Comparison of ENCODE assay signal across 11 mouse cellular contexts in genomic region chr12:16151170-16151702, GRCm38 (mm10).
DNase-seq lines count a peak whose midpoint lies in the region; ATAC-seq lines count a peak whose summit lies in the region.
"Had no signal": no experiment of that assay in that cellular context is flagged by ENCODE, and none has a peak within 500 bp of the region (broad histone marks: within the 10 kb centered on the region; RNA-seq: fewer than 3 reads in every experiment).

No protein-coding gene starts in this region.

- H3K27me3 ChIP-seq in heart, embryonic 11.5 days (ENCODE audit: control insufficient read depth, insufficient read depth, low read length): no peaks in the 10 kb centered on the region
- H3K27me3 ChIP-seq: midbrain, embryonic 12.5 days; stomach, embryonic 15.5 days had no signal

- H3K4me2 ChIP-seq in heart, embryonic 11.5 days: no peak overlapping the region
- H3K4me2 ChIP-seq: midbrain, embryonic 12.5 days; stomach, embryonic 15.5 days had no signal

- H3K4me1 ChIP-seq in heart, embryonic 11.5 days (ENCODE audit: control insufficient read depth, insufficient read depth, low read length): no peaks in the 10 kb centered on the region
- H3K4me1 ChIP-seq: stomach, embryonic 15.5 days had no signal

- no peak overlapping the region for H3K4me3 ChIP-seq in heart, embryonic 11.5 days (ENCODE audit: low read depth, low read length)
- H3K4me3 ChIP-seq: midbrain, embryonic 12.5 days; stomach, embryonic 15.5 days had no signal

- WGBS in heart, embryonic 11.5 days (ENCODE audit: insufficient replicate concordance): 42% methylated on average over 5 of the region's 5 CpGs
- 23% methylated on average over 5 of the region's 5 CpGs for WGBS in large intestine, adult 2 months

- ATAC-seq in heart, embryonic 11.5 days (replicated peaks; ENCODE audit: insufficient number of reproducible peaks, low FRiP score, low TSS enrichment): no peak
- ATAC-seq: intestine, embryonic 16.5 days had no signal

- no peak overlapping the region for H3K27ac ChIP-seq in heart, embryonic 11.5 days (ENCODE audit: low read depth, low read length)
- H3K27ac ChIP-seq: midbrain, embryonic 12.5 days; stomach, embryonic 15.5 days had no signal

- peak; percentile 95 for DNase-seq in heart, adult 11 months
- DNase-seq in retina, postnatal 1 day: peak; percentile 28
- DNase-seq in retina, embryonic 14.5 days (ENCODE audit: low spot score): no peak
- DNase-seq in large intestine, adult 2 months (ENCODE audit: low read depth, low spot score): peak; percentile 14
- peak; percentile 56 to 65 for DNase-seq in right cerebral cortex, postnatal 36 days (ENCODE audit: low spot score in 2 of 2)
- no peak for DNase-seq in urinary bladder, postnatal 14 days (ENCODE audit: low spot score)
- no peak for DNase-seq in cerebellum, adult 9-10 months

- no peaks in the 10 kb centered on the region for H3K36me3 ChIP-seq in heart, embryonic 11.5 days (ENCODE audit: control insufficient read depth, insufficient read depth, low read length)
- H3K36me3 ChIP-seq: midbrain, embryonic 12.5 days; stomach, embryonic 15.5 days had no signal

- no peak overlapping the region for H3K9ac ChIP-seq in heart, embryonic 11.5 days (ENCODE audit: low read depth, low read length)
- H3K9ac ChIP-seq: midbrain, embryonic 12.5 days; stomach, embryonic 15.5 days had no signal

- no peaks in the 10 kb centered on the region for H3K9me3 ChIP-seq in heart, embryonic 11.5 days (replicated peaks; ENCODE audit: control insufficient read depth, low read length)
- H3K9me3 ChIP-seq: midbrain, embryonic 12.5 days; stomach, embryonic 15.5 days had no signal

Comparison
In these comparisons a context has a peak if more than half of its experiments do, and no peak if none do; other contexts are left out.
1. DNase-seq: peak in heart, adult 11 months (single experiment), retina, postnatal 1 day (single experiment), large intestine, adult 2 months (single experiment) and right cerebral cortex, postnatal 36 days (2 of 2); none in retina, embryonic 14.5 days (single experiment), urinary bladder, postnatal 14 days (single experiment) and cerebellum, adult 9-10 months (single experiment).